Mouse (Mus musculus) heart, postnatal 25 days (tissue): ENCODE measurements around the gene Commd1. TPM values are rescaled to one million over a fixed set of nuclear protein-coding genes. Genes with fewer than 3 reads are reported as not detected.

Experiments
- DNase-seq: peaks from one replicate; pipeline ENCODE4 v3.0.0; 2022; ENCODE audit warnings: low spot score
- intact Hi-C: fragments of 180-260 bp; cut with DNase I; formaldehyde crosslinking; loops from one replicate; pipeline ENCODE4 v1.15.1; 2025
- total RNA-seq, 2 experiments: library from RNA; stranded (reverse); gene quantifications; 2 replicates each; pipeline ENCODE4 v1.2.3; 2021

Gene Commd1
- total RNA-seq, 2 experiments from 2014 or later: 147 to 169 TPM

GRCm38 (mm10) chr11:22871628-22872306, 110.4 kb downstream of the Commd1 start:
- DNase-seq: no peak
- intact Hi-C loops: no loop called here

GRCm38 (mm10) chr11:22868582-22868981, 113.6 kb downstream of the Commd1 start:
- no peak for DNase-seq
- intact Hi-C loops: loop anchor here (5.0 kb wide), 2 partner anchors 156 to 226 kb away; no protein-coding TSS in a partner anchor

GRCm38 (mm10) chr11:22867691-22868090, 114.5 kb downstream of the Commd1 start:
- no peak for DNase-seq
- intact Hi-C loops: loop anchor here (5.0 kb wide), 2 partner anchors 155 to 225 kb away; no protein-coding TSS in a partner anchor

GRCm38 (mm10) chr11:22865635-22866246, 116.4 kb downstream of the Commd1 start:
- intact Hi-C loops: loop anchor here (5.0 kb wide), 2 partner anchors 153 to 223 kb away; no protein-coding TSS in a partner anchor
- DNase-seq: no peak

GRCm38 (mm10) chr11:22864305-22865060, 117.7 kb downstream of the Commd1 start:
- DNase-seq: no peak

GRCm38 (mm10) chr11:22863581-22863980, 118.6 kb downstream of the Commd1 start:
- DNase-seq: no peak
- intact Hi-C loops: no loop called here

More at GRCm38 (mm10) chr11:22864305-22865060, 117.7 kb downstream of the Commd1 start:
- intact Hi-C loops: loop anchor here (5.0 kb wide), 2 partner anchors 152 to 222 kb away; no protein-coding TSS in a partner anchor

GRCm38 (mm10) chr11:22861315-22861714, 120.9 kb downstream of the Commd1 start:
- intact Hi-C loops: loop anchor here (2.0 kb wide), 1 partner anchor 95 kb away; no protein-coding TSS in a partner anchor

GRCm38 (mm10) chr11:22860335-22861227, 121.6 kb downstream of the Commd1 start, which contains the start of gene B3gnt2:
B3gnt2 (minus strand) TSS chr11:22860961.
- intact Hi-C loops: loop anchor here (2.0 kb wide), 1 partner anchor 96 kb away; no protein-coding TSS in a partner anchor
- DNase-seq: peak; percentile 42

More at GRCm38 (mm10) chr11:22861315-22861714, 120.9 kb downstream of the Commd1 start:
- DNase-seq: no peak

- intact Hi-C loops: loop anchor here (2.0 to 5.0 kb wide), 2 partner anchors 77 to 97 kb away; no protein-coding TSS in a partner anchor
- DNase-seq: peak; percentile 86
Observed at GRCm38 (mm10) chr11:22859633-22860334, 122.4 kb downstream of the Commd1 start.

- intact Hi-C loops: loop anchor here (5.0 kb wide), 1 partner anchor 77 kb away; no protein-coding TSS in a partner anchor
- DNase-seq: no peak
Observed at GRCm38 (mm10) chr11:22859301-22859632, 122.9 kb downstream of the Commd1 start.

- intact Hi-C loops: loop anchor here (5.0 kb wide), 1 partner anchor 76 kb away; no protein-coding TSS in a partner anchor
- DNase-seq: no peak
Observed at GRCm38 (mm10) chr11:22858441-22859300, 123.5 kb downstream of the Commd1 start.

- no peak for DNase-seq
- intact Hi-C loops: loop anchor here (5.0 kb wide), 1 partner anchor 76 kb away; no protein-coding TSS in a partner anchor
Observed at GRCm38 (mm10) chr11:22857705-22858440, 124.3 kb downstream of the Commd1 start.

GRCm38 (mm10) chr11:22857106-22857704, 125.0 kb downstream of the Commd1 start:
- intact Hi-C loops: loop anchor here (5.0 kb wide), 1 partner anchor 75 kb away; no protein-coding TSS in a partner anchor
- no peak for DNase-seq

GRCm38 (mm10) chr11:22856371-22856965, 125.7 kb downstream of the Commd1 start:
- no peak for DNase-seq
- intact Hi-C loops: loop anchor here (5.0 kb wide), 1 partner anchor 74 kb away; no protein-coding TSS in a partner anchor

GRCm38 (mm10) chr11:22854571-22854970, 127.6 kb downstream of the Commd1 start:
- intact Hi-C loops: no loop called here
- DNase-seq: no peak
